Mouse (Mus musculus) brain, embryonic 14.5 days (tissue): ENCODE measurements around the gene Rbm47.

Experiments used
- CTCF ChIP-seq: fragments of 200-500 bp; IDR thresholded peaks from 2 replicates; pipeline ENCODE4 v1.5.1; 2012; ENCODE audit warnings: inconsistent platforms, mild to moderate bottlenecking, moderate library complexity, borderline replicate concordance; ENCODE audit not compliant: insufficient read depth, insufficient read length; ENCODE audit errors: extremely low read depth
- POLR2A ChIP-seq: fragments of 200-500 bp; IDR thresholded peaks from 2 replicates; pipeline ENCODE4 v1.6.1; 2012; ENCODE audit warnings: mild to moderate bottlenecking, inconsistent platforms, borderline replicate concordance; ENCODE audit not compliant: poor library complexity, insufficient read depth, insufficient read length, severe bottlenecking; ENCODE audit errors: extremely low read depth

GRCm38 (mm10) chr5:66079358-66080179 is 93.3 kb downstream of the Rbm47 start:
- TF ChIP-seq CTCF (no peak), POLR2A (no peak)
